Mouse (Mus musculus) WW6 (cell line): ENCODE data around the gene Mettl21a.
"Not testable (repeated sequence)": the region's sequence is repeated elsewhere in the genome, so short reads cannot be mapped to it uniquely, and the experiment has no call there.

Experiments
- DNase-seq: peaks from one replicate; pipeline ENCODE4 v3.0.0-alpha.2; 2013; ENCODE audit warnings: low read depth, low spot score

Gene Mettl21a

DNA sequence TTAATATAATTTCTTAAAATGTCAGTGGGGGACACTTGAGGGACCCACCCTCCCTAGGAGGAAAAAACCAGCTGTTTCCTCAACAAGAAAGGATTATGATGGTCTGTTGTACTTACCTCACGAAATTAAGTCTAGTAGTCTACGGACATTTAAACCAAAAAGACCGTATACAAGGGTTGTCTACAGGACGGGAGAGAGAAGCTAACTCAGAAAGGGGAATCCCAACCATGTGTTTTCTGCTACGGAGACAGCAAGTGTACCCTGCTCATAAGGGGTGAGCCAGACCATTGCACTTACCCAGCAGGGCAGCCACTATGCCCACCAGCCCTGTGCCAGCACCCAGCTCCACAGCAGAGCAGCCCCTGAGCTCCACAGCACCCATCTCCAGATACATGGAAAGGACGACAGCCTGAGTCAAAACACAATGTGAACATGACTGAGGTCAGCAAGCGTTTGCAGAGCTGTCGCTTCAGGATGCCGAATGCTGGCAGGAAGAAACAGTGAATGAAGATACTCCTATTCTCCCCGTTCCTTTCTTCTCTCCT, 2.2 kb downstream of the Mettl21a start:
- DNase-seq: no peak

DNA sequence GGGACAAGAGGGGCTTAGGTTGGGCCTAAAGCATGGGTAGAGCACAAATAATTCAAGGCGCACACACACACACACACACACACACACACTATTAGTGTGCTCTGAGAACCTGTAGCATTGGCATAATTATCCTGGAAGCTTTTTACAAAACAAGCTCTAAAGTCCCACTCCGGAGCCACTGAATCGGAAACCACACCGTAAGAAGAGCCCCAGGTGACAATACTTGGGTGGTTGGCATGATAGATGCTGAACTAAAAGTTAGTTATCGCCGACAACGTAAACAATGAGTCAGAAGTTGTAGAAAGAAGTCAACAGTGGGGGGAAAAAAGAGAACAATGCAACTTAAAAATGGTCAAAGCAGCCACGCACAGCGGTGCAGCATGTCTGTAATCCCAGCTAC, 2.7 kb downstream of the Mettl21a start:
- no peak for DNase-seq

DNA sequence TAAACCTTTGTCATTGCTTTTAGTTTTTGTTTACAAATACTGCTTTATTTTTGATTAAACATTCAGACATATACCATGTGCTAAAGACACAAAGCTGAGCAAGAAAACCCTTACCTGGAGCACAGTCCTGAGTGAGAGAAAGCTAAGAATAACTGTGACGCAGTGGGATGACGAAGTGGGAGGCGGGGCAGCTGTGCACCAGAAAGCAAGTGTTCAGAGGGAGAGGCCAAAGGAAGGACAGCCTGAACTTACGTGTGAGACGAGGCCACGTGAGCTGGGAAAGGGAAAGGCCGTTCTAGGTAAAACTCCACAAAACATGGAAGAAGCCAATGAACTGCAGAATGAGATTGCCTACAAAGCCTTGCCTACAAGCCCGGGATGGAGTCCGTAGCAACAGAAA, 7.1 kb downstream of the Mettl21a start:
- no peak for DNase-seq

GRCm38 (mm10) chr1:64609145-64609544, 7.9 kb downstream of the Mettl21a start:
- no peak for DNase-seq

DNA sequence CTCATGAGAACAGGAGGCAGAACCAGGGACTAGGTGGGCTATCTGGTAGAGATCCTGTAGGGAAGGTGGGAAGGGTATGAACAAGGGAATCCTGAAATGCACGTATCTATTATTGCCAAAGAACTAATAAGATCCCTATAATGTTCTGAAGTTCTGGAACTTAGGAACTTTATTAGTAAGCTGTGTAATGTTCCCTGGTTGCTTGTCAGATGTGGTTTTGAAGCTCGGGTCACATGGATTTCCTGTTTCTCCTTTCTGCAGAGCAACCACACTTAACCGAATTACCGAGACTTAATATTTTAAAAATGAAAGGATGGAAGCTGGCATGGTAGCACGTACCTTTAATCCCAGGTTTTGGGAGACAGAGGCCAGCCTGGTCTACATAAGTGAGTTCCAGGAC, 13.7 kb downstream of the Mettl21a start:
- no peak for DNase-seq

DNA sequence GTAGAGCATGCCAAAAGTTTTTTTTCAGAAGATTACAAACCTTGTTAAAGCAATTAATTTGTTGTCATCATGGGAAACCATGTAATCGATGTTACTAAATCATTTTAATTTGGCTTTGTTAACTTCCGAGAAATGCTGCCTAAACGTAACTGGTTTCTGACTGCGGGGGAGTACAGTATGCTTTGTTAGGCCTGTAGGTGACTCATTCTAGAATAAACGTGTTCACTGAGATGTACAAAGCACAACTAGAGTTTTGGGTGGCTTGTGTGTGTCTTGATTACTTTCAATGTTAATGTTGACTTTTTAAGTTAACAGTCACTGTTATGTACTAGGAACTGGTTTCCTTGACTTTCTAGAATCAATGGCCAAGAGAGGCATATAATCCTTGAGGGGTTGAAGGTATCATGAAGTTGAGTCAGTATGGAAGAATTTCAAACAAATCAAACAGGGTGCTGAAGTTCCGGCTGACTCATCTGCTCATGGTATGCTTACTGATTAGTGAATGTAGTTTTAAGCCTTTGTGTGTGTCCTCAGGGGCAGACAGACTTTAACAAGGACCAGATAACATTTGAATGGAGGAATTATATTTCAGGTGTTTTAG, 15.7 kb downstream of the Mettl21a start:
- no peak for DNase-seq

- no peak for DNase-seq
Observed at GRCm38 (mm10) chr1:64600413-64601077, 16.5 kb downstream of the Mettl21a start.

DNA sequence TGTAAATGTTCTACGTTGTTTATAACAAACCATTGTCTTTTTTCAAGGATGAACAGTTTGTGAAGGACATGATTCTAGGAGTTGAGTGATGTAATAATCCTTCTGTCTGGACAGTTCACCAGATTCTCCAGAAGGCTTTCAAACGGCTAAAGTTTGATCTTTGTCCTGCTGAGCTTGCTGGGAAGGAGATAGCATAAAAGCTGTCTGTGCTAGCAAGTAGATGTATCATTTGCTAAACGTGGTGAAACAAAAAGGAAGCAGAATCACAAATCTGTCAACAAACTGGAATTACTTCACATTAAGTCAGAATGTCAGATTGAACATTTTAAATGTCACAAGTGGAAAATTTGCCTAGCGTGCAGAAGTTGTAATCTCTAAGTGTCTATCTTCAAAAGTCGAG, 18.1 kb downstream of the Mettl21a start:
- DNase-seq: no peak

DNA sequence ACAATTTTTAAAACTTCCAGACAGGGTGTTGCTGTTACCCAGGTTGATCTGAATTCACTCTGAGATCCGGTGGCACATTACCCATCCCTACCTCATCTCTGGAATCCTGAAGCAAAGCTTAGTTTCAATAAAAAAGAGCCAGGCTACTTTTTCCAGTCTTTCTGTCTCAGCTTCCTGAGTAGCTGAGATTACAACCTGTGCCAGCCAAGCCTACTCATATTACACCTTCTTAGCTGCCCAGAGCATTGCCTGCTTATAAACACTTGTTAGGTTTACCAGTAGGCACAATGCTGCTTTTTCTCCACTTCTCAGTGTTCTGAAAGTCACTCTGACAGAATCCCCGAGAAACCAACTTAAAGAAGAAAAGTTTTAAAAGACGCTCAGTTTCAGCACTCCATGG, 38.2 kb downstream of the Mettl21a start:
- DNase-seq: no peak

- not testable (repeated sequence) for DNase-seq
Observed at GRCm38 (mm10) chr1:64577911-64578310, 39.1 kb downstream of the Mettl21a start.

DNA sequence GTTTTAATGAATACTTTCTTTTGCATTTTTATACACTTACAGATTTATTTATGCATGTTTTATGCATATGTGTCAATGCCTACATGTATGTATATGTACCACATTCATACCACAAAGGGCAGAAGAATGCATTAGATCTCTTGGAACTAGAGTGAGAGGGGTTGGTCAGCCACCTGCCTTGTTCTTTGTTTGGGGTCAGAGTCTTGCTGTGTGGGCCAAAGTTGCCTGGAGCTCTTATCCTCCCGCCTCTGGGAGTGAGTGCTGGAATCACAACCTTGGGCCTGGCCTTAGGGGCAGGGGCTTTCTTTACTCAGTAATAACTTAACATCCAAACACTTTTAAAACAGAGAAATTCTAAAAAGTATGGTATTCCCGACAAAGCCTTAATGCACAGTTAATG, 40.3 kb downstream of the Mettl21a start:
- no peak for DNase-seq

DNA sequence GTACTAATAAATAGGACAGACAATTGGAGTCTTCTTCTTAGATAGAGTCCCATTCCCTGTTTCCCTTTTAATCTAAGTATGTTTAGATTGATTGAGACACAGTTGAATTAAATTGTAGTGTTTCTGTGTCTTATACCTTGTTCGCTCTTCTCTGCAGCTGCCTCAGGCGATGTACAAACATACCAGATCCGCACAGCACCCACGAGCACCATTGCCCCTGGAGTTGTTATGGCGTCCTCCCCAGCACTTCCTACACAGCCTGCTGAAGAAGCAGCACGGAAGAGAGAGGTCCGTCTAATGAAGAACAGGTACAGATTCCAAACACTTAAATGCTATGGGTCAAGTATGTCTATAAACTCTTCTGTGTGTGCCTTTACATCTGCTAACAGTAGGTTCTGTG, 41.0 kb downstream of the Mettl21a start:
- no peak for DNase-seq

DNA sequence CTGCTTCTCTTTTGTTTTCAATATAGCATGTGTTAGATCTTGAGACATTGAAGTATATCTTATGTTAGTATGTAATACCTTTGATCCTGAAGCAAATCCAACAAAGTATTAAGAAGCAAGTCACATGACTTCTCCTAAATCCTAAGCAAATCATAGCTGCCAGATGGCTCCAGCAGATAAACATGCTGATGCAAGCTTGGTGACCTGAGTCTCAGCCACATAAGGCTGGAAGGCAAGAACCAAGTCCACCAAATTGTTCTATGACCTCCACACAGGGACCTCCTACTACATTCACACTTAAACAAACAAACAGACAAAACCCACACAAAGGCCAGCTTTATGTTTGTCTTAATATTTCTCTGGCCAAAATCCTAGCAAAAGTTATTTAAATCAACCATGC, 48.8 kb downstream of the Mettl21a start:
- DNase-seq: no peak

DNA sequence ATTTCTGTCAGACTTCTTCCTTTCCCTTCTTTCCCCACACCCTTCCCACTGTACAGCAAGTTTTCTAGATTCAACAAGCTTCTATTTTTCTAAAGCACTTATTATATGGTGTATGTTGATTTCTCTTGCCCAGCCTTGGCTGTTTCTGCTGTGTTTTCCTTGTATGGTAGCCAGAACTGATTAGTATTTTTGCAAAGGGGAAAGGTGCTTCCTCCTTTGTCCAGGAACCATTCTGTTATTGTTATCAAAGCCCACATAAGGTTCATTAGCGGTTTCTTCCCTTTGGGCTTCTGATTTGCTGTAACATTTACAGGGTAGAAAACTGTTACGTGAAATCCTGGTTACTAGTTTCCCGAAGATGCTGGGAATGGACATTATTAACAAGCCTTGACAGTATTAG, 56.9 kb downstream of the Mettl21a start:
- DNase-seq: no peak
